Mouse (Mus musculus) myocyte (in vitro differentiated cells): ENCODE results near the gene Hcn1.

Source experiments
- E2F4 ChIP-seq: IDR thresholded peaks from one replicate; pipeline ENCODE4 v1.6.1; 2011; ENCODE audit warnings: mild to moderate bottlenecking, control low read depth, moderate library complexity; ENCODE audit not compliant: insufficient read depth
- MAX ChIP-seq: IDR thresholded peaks from one replicate; pipeline ENCODE4 v1.6.1; 2011; ENCODE audit warnings: low read depth, mild to moderate bottlenecking, control low read depth
- MYOD1 ChIP-seq, 3 experiments: IDR thresholded peaks; one replicate each; pipeline ENCODE4 v1.6.1; 2011; ENCODE audit warnings: control low read depth in 2 of 3, low read depth in 2 of 3, mild to moderate bottlenecking in 2 of 3, moderate library complexity in 1 of 3; ENCODE audit not compliant: insufficient read length in 2 of 3, control insufficient read depth in 1 of 3
- MYOG ChIP-seq, 3 experiments: IDR thresholded peaks; one replicate each; pipeline ENCODE4 v1.6.1; 2011; ENCODE audit warnings: control low read depth in 2 of 3, low read depth in 2 of 3, mild to moderate bottlenecking in 2 of 3; ENCODE audit not compliant: insufficient read length in 2 of 3, control insufficient read depth in 1 of 3, insufficient read depth in 1 of 3
- POLR2A ChIP-seq: IDR thresholded peaks from one replicate; pipeline ENCODE4 v1.6.1; 2011; ENCODE audit warnings: low read depth, mild to moderate bottlenecking, control low read depth, moderate library complexity; ENCODE audit not compliant: insufficient read length
- POLR2AphosphoS2 ChIP-seq: IDR thresholded peaks from one replicate; pipeline ENCODE4 v1.6.1; 2011; ENCODE audit warnings: low read depth, control low read depth; ENCODE audit not compliant: insufficient read length
- SRF ChIP-seq: IDR thresholded peaks from one replicate; pipeline ENCODE4 v1.6.1; 2011; ENCODE audit warnings: low read depth; ENCODE audit not compliant: control insufficient read depth, insufficient read length
- TCF12 ChIP-seq: IDR thresholded peaks from one replicate; pipeline ENCODE4 v1.6.1; 2011; ENCODE audit warnings: mild to moderate bottlenecking, control low read depth; ENCODE audit not compliant: poor library complexity, insufficient read depth, severe bottlenecking
- USF1 ChIP-seq: IDR thresholded peaks from one replicate; pipeline ENCODE4 v1.6.1; 2011; ENCODE audit warnings: low read depth, mild to moderate bottlenecking, control low read depth, moderate library complexity

DNA sequence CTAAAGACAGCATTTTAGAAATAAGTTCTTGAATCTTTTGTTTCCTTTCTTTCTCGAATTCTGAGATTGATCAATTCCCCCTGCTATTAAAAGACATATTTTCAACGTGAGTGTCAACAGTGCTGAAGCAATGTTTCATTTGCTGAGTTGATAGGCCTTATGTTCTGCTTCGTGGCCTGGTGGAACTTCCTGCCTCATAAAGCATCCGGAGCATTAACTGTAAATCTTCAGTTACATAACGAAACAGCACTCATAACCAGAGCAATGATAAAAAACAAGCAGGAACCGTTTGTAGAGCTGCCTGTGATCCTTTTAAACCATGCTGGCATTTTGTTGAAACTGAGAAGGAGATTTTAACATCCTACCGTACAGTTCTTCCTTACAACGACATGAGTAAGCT, 275.7 kb downstream of the Hcn1 start:
- no peak for TF ChIP-seq POLR2A
- no peak for TF ChIP-seq E2F4
- TF ChIP-seq SRF, result no peak
- no peak for TF ChIP-seq TCF12
- TF ChIP-seq MAX, result no peak
- no peak for TF ChIP-seq POLR2AphosphoS2
- no peak for TF ChIP-seq USF1
- no peak for TF ChIP-seq MYOD1 (IDR thresholded peaks at IDR 0.05; ENCODE audit: control insufficient read depth in 1 of 3, insufficient read length in 2 of 3, low read depth in 2 of 3)
- TF ChIP-seq MYOG (IDR thresholded peaks at IDR 0.05; ENCODE audit: control insufficient read depth in 1 of 3, insufficient read depth in 1 of 3, insufficient read length in 2 of 3, low read depth in 2 of 3), result no peak
